Mouse (Mus musculus) kidney, postnatal 25 days (tissue): ENCODE measurements around the gene Ccdc149.

Experiments used
- DNase-seq, 2 experiments: peaks; one replicate each; pipeline ENCODE4 v3.0.0; 2021; ENCODE audit warnings: mixed read lengths in 2 of 2

Gene Ccdc149

DNA sequence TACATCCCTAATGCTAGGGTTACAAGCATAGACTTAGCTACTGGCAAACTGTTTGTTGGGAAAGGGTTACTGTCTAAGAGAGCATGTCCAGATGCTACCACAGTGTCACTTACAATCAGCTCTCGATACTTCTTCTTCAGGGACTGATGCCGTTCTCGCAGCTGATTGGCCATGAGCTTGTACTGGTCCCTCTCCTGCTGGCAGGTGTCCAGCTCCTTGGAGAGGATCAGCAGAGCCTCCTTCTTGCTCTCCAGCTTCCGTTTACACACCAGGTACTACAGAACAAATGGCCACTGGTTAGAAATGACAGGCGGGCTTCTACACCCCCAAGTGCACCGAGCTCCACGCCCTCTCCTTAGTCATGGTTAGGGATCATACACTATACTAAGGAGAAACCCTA is 32.4 kb downstream of the Ccdc149 start:
- no peak for DNase-seq

DNA sequence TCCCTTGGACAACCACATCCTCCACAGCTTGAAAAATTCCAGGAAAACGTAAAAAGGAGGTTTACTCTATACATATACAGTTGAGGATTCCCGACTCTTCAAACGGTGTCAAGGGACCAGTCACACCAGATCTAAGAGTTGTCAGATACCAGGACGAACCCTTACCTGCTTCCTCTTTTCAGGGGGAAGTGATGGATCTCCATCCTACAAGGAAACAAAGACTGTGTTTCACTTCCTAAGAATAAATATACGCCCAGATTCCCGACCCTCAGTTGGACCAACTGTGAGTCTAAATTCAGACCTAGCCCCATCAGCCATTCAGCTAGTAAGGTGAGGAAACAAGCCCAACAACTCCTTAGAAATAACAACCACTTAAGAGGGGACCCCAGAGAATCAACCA is 35.8 kb downstream of the Ccdc149 start:
- DNase-seq: no peak

DNA sequence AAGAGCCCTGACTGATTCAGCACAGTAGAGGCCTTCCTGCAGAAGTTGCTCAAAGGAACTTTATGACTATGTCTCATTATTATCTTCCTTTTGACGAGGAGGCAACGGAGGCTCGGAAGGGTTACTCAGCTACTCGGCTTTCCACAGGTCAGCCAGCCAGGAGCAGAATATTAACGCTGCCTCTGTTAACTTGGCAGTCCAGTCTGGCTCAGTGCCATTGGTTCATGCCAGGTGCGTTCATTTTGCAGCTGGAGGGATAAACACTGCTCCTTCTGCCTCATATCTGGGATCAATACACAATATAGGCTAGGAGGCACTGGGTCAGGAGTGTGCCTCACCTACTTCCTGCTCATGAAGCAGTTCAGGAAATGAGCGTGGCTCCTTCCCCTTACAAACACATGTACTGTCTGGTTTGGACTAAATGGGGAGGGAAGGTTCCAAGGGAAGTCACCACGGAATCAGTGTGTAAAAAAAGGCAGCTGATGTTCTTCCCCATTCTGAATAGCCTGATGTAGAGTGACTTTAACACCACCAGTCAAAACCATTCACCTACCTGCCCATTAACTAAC is 40.0 kb downstream of the Ccdc149 start:
- DNase-seq: peak; percentile 70 to 74

DNA sequence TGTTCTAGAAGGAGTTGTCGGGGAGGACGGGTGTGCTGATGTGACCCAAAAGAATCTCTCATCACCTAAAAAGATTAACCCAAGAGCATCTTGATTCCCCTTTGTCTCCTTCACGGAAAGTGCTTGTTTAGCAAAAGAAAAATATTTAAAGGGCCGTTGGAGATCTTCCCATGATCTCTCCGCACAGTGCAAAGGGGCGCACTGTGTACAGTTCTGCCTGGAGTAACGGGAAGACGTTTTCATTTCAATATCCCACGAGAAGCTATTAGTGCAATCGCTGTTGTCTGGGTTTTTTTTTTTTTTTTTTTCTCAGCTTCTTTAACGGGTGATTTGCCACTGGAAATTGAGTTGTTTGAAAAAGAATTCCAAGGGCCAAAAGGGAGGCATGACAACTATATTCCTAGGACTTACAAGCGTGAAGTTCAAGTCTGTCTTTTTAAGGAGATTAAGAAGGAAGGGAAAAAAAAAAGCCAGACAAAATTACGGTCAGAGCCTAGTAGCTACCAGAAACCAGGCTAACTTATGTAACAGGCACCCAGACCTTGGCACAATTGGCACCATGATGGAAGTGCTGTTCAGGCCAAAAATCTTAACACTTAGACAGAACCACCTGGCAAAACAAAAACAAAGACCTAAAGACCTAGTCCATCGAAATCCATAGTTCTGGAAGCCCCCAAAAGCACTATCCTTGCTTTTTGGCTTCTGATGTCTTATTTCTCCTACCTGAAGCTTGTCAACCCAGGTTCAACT is 41.4 kb downstream of the Ccdc149 start:
- no peak for DNase-seq

DNA sequence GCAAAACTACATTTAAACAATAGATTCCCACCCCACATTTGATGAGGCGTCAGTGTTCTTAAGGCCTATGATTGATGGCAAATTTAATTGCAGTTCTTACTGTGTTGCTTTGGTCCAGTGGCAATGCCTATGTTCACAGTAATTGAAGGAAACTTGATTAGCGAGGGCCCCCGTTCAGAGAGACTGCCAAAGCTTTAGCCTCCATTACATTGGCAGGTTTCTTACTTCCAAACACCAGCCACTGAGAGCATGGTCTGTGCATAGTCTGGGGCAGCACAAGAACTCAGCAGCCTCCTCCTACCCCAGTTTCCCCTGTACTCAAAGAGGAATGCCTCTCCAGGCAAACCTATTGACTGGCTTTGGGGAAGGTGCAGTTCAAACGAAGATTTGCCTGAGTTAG is 42.7 kb downstream of the Ccdc149 start:
- no peak for DNase-seq

DNA sequence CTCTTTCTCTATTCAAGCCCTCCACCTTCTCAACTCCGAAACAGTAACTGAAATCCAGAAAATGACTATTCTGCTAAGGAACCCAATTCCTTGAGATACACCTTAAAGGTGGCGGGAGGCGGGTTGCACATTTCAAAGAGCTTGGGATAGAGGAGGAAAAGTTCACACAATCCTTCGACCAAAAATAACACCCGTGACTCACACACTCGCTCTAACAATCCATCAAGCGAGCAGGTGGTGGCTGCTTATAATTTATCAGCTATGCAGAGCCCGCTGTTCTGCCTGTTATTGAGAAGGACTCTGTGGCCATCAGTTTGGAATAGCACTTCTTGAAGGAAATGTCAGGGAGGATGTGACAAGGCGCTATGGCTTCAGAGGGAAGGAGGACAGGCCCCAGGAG is 45.5 kb downstream of the Ccdc149 start:
- no peak for DNase-seq

DNA sequence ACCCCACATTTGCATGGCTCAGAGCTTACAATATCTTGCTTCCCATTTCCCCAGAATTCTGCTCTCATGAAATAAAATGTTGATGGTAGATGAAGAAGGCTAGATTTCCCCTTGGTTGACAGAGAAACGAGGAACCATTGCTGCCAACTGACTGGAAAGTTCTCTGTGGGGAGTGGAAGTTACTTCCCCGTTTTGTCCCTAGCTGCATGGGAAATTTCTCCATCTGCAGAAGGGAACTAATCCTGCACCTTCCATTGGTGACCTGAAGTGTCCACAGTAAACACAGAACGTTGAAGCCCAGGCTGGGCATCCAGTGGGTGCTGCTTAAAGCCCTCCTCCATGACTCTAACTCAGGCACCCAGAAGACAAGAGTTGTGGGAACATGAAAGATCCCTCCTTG is 47.4 kb downstream of the Ccdc149 start:
- DNase-seq: no peak

DNA sequence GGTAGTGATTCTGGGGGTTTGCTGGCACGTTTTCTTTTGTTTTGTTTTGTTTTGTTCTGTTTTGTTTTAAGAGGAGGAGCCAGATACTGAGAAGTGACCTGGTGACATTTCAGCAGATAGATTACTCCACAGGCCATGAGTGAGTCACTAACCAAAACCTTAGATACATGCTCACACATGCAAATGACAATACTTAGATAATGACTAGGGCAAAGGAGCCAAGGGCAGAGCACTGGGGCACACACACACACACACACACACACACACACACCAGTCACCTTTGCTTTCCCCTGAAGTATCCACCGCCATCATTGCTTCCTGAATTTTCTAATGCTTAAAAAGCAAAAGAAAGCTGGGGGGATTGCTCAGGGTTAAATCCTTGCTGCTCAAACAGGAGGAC is 54.8 kb downstream of the Ccdc149 start:
- DNase-seq: no peak

DNA sequence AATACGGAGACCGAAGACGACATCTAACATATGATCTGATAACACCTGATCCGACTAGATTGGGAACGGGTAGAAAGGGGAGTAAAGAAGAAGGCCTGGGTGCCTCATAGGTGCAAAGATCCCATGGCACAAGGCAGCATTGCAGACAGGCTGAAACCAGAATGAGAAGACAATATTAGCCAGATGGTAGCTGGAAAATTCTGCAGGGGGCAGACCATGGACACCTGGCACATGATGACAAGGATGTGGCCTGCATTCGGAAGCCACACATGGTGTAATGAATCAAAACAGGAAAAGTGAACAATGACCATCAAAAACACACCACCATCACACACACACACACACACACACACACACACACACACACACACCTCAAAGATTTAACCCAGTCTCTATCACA is 55.4 kb downstream of the Ccdc149 start:
- no peak for DNase-seq

DNA sequence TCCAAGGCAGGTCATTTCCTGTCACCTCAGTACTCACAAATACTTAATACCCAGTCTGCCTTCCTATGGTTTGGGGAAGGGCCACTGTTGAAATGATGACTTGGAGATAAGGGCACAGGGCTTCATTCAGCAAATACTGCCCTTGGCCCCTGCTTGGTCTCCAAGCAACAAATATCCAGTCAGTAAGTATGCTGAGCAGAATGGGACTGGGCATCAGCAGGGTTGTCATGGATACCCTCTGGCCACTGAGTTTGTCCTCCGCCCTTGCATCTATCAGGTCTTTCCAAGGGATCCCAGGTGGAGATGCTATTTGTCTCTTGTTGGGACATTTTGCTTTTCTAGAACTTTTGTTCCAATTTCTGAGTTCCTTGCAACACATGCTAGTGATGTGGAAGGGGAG is 56.1 kb downstream of the Ccdc149 start:
- DNase-seq: no peak

DNA sequence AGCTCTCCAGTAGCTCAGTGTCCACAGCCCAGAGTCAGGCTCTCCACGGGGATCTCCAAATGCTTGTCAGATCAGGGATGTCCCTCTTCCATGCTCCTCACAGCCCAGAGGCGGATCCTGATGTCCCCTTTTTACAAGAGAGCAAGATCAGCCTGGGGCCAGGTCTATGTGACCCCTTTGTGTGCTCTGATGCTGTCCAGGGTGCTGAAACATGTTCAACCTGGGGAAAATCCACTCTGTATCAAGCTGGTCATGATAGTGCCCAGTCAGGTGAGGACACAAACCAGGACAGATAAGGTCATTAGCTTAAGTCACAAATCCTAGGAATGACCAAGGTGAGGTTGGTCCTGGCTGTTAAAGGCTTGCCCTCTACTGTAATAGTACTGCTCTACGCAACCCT is 59.8 kb downstream of the Ccdc149 start:
- peak; percentile 38 to 45 for DNase-seq

DNA sequence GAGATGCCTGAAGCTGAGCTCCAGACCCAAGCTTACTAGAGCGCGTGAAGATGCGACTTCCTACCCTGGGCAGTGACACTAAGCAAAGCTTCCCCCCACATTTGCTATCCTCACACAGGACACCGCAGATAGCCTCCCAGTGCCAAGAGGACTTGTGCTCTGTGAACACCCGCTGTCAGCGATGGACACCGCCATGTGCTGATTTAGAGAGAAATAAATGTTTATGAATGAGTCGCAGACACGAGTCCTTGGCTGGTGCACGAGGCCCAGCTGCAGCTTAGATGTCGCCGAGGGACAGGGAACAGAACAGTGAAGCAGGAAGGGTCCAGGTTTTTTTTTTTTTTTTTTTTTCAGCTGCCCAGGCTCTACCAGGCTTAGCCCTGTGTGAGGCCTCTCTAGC is 61.1 kb downstream of the Ccdc149 start:
- no peak for DNase-seq

DNA sequence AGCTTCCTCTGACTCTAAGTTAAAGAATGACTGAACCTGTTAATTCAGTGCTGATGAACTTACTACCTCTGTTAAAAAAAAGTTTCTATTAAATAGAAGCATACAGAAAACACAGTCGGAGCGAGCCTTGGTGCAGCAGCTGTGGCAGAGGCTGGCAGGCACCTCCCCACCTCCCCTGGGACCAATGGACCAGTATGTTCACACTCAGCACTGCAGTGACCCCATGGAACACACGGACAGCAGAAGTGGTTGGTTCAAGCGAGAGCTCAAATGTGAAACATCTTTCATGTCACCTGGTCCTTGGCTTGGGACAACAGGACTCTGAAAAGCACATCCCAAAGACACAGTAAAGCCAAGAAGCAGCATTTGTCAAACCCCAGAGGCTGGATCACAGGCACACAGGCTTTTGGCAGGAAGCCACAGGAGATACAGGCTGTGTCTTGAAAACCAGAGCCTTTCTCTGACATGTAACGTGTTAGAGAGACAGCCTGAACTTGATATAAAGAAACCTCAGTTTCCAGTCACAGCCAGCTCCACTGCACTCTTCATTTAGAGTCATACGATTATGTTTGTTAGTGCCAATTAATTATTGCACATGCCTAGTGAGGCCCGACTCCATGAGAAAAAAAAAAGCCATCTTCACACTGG is 62.5 kb downstream of the Ccdc149 start:
- no peak for DNase-seq

DNA sequence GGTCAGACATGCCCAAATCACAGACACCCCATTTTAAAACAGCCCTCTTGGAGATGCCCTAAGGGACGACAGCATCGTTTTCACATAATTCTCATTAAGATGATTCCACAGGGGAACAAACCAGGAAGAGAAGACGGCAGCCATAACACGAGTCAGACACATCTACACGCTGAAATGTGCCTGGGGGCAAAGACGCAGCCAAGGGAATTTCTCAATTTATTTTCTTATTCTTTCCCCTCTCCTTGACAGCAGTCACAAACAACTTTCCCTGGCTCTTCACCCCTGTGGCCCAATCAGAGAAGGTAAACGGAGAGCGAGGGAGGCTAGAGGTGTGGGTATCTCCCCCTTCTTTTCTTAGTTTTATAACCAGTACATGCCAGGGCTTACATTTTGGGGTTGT is 66.9 kb downstream of the Ccdc149 start:
- DNase-seq: no peak

DNA sequence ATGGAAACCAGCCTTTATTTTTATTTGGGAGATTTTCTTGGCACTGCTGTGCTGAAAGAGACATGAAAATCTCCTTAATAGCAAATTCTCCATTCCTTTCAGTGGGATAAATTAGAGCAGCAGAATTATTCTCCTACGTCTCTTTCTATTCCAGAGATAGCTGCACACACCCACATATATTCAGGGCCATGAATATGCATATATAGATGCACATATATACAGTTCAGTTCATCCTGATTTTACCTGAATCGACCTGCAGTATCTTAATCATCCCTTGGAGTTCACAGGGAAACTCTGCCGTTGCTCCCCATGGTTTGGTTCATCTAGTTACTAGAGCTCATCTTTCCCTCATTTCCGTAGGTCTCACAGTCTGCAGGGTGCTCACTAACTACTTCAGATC is 77.6 kb downstream of the Ccdc149 start:
- no peak for DNase-seq

DNA sequence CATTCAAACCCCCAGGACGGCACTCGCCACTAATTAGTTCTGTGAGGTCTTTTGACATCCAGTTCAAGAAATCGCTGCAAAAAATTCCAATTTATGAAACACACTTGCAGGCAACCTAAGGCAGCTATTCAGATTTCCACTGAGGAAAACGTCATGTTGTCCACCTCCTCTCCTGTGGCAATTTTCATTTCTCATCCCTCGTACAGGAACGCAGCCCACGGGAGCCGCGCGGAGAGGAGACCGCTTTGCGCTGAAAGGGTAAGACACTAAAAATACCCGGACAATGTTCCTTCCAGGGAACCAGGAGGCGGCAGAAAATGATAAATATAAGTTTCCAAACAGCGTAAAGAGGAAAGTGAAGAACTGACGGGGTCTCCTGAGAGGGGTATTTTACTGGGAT is 79.8 kb downstream of the Ccdc149 start:
- DNase-seq: no peak

DNA sequence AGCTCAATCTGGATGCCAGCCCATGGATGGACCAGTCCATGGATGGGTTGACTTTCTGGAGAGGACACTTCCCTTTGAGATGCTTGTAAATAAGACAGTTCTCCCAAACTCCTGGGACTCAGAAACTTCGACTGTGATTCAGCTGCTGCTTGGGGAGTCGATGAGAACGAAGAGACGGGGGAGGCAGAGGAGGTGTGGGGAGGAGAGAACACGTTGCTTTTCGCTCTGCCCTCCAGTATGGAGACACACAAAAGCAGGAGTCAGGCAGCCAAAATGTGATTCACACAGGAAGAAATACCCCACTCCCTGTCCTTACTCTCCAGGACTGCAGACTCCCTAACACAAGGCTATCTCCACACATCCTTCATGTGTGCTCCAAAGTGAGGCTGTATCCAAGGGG is 80.9 kb downstream of the Ccdc149 start:
- no peak for DNase-seq

DNA sequence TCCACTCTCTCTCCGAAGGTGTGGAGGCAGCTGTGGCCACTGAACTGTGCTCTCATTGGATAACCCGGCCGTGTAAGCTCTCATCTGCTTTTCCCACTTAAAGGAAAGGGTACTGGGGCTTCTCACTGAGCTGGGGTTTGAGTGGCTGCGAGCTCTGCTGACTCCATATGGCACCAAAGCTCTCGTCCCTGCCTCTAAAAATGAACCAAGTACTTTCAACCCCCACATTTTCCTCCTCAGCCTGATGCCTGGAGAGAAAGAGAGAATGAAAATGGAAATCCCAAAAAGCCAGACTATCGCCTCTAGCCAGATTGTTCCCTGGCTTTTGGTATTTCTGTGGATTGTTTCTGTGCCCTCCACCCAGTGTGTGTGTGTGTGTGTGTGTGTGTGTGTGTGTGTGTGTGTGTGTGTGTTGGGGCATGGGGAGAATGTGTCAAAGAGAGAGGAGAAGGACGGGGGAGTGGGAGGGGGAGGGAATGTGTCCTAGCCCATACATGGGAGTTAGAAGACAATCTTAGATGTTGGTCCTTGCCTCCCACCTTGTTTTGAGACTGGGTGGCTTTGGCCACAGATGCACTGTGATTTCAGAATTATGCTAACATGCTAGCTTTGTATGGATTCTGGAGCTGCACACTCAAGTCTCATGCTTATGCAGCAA is 83.1 kb downstream of the Ccdc149 start:
- DNase-seq: no peak

DNA sequence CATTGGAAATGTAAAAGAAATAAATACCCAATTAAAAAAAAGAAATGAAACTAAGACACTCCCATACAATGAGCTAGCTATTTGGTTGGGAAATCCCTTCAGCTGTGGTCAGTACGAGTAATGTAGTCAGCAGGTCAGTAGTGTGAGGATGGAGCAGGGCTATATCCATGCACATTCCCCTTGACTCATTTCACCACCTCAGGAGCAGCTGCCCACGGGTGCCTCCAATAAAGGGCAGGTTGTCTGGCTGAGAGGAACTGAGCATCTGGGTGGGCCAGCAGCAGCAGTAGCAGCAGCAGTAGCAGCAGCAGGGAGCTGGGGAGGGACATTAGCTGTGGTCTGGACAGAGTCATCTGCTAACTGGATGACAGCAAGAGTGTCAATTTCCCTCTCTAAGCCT is 85.3 kb downstream of the Ccdc149 start:
- DNase-seq: no peak

DNA sequence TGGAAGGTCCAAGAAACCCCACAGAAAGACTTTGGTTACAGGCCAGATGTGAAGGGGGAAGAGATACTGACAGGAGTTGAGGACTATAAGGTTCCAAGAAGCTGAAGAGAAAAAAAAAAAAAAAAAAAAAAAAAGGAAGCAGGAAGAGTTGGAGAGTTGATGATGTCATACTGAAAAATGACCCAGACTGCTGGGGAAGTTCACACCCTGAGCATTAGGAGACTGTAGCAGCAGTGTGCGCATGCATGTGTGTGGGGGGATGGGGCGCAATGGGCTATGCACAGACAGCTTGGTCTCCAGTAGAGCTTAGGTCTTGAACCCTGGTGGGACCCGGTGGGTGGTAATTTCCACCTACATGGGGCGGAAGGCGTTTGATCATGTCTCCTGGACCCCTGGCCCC is 87.6 kb downstream of the Ccdc149 start:
- DNase-seq: no peak

DNA sequence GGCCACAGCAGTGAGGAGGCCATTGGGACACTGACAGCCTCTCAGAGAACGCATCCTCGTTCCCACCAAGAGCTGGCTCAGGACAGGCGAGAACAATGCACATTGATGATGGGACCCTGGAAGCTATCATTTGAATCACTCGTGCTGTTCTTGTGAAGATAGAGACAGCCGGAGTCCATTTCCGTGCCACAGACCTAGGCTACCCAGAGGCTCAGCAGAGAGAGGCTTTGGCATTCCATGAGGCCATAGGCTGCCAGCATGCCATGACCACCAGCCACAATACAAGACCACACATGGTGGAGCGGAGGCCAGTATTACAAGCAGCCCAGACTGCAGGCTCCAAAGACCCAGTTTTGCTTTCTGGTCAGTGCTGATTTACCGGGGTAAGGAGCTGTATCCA is 88.5 kb downstream of the Ccdc149 start:
- DNase-seq: no peak

DNA sequence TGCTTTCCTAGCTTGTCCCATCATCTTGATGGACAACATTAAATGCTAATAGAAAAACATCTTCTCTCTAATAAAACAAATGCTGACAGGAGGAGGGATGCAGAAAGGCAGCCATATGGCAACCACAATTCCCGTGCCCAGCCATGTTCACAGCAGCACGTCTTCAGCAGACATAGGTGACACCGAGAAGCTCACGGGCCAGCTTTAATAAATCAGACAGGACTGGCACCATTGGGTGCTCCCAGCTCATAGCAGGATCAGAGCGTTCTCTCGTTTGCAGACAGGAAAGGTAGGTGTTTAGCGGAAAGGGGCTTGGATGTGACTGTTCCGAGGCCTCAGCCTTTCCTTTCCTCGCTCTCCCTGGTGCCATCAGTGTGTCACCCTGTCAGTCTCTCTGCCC is 95.5 kb downstream of the Ccdc149 start:
- no peak for DNase-seq

DNA sequence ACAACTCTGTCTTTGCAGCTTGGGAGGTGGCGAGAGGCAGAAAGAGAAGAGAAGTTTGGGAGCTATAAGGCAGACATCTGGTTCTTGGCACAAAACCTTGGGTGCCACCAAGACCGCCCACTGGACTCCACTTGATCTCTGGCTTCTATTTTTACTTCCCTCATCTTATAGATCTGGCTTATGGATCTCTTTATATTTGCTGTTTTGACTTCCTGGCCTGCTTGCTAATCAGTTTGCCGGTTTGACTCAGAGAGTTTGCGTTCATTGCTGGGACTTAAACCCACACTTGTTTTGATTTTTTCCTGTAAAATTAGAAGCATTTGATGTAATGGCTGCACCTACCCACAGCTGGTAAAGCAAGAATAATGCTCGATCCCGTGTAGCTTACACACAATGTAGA is 100.4 kb downstream of the Ccdc149 start:
- DNase-seq: no peak
